Comparison of ENCODE assay signal across 26 mouse cellular contexts in the genomic region with DNA sequence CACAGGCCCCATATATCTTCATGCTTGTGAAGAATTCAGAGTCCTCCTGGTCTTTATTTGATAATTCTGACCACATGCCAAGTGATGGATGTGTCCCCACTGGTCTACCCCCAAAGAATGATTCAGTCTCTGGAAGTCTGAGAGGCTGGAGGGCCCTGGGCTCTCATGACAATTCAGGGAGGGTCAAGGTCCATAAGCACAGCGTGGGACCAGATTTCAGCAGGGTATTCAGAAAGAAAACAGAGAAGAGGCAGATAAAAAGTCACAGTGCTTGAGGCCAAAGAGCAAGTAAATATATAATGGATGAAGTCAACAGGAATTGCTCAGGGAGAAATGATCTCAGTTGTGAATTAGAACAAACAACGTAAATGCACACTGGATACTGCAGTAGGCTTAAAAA. TPM values are rescaled to one million over a fixed set of nuclear protein-coding genes. Genes with fewer than 3 reads are reported as not detected.
DNase-seq lines count a peak whose midpoint lies in the region; ATAC-seq and TF ChIP-seq lines count a peak whose summit lies in the region.
"Had no signal": no experiment of that assay in that cellular context is flagged by ENCODE, and none has a peak within 500 bp of the region (broad histone marks: within the 10 kb centered on the region; RNA-seq: fewer than 3 reads in every experiment).

No protein-coding gene starts in this region.

- no peak overlapping the region for H3K27ac ChIP-seq in kidney, embryonic 16.5 days (ENCODE audit: low read length)
- no peak overlapping the region for H3K27ac ChIP-seq in liver, embryonic 14.5 days
- no peak overlapping the region for H3K27ac ChIP-seq in intestine, embryonic 16.5 days (ENCODE audit: low read length)
- H3K27ac ChIP-seq: forebrain, embryonic 10.5 days; heart, adult 2 months; hindbrain, embryonic 12.5 days; left cerebral cortex, adult 2 months; limb, embryonic 15.5 days; macrophage; midbrain, embryonic 10.5 days; neural tube, embryonic 15.5 days had no signal

- no peak for TF ChIP-seq EP300 in liver, embryonic 14.5 days (IDR thresholded peaks at IDR 0.05; ENCODE audit: low read depth)

- no peaks in the 10 kb centered on the region for H3K27me3 ChIP-seq in kidney, embryonic 16.5 days (ENCODE audit: insufficient read depth, low read length)
- no peaks in the 10 kb centered on the region for H3K27me3 ChIP-seq in liver, embryonic 14.5 days (ENCODE audit: control insufficient read depth, insufficient read depth, low read length)
- peaks cover 8% of the 10 kb centered on the region; the same call in 1 of the 2 replicates for H3K27me3 ChIP-seq in intestine, embryonic 16.5 days (replicated peaks; ENCODE audit: control insufficient read depth, insufficient read depth, low read length)
- H3K27me3 ChIP-seq: hindbrain, embryonic 12.5 days; limb, embryonic 15.5 days; neural tube, embryonic 15.5 days had no signal

- TF ChIP-seq CTCF in liver, embryonic 14.5 days (IDR thresholded peaks at IDR 0.05; ENCODE audit: low read depth) = no peak

- DNase-seq in embryo, embryonic 10 days (ENCODE audit: low spot score) = peak; percentile 16
- no peak for DNase-seq in embryo, embryonic 11 days
- peak; percentile 73 for DNase-seq in kidney, adult 9 months
- peak in 1 of 3 experiments; percentile 17 for DNase-seq in liver, embryonic 14.5 days (ENCODE audit: low read depth in 3 of 3, low spot score in 3 of 3)
- no peak for DNase-seq in left cerebral cortex, postnatal 36 days (ENCODE audit: low spot score in 2 of 2)
- DNase-seq in gastrocnemius, postnatal 14 days = no peak
- DNase-seq: adrenal gland, postnatal 10 days; cerebellum, adult 2 months; cerebellum, postnatal 25 days; gastrocnemius, postnatal 25 days; heart, adult 2 months; left cerebral cortex, postnatal 4 days; right cerebral cortex, adult 18-20 months; right cerebral cortex, postnatal 4 days; thymus, postnatal 36 days had no signal

- no peak overlapping the region for H3K9ac ChIP-seq in kidney, embryonic 16.5 days (replicated peaks; ENCODE audit: low read length)
- H3K9ac ChIP-seq in liver, embryonic 14.5 days (replicated peaks) = no peak overlapping the region
- H3K9ac ChIP-seq in intestine, embryonic 16.5 days (ENCODE audit: low read depth, low read length) = no peak overlapping the region
- H3K9ac ChIP-seq: hindbrain, embryonic 12.5 days; limb, embryonic 15.5 days; neural tube, embryonic 15.5 days had no signal

- intact Hi-C loops in left cerebral cortex, postnatal 36 days (cut with DNase I) = no loop called here
- intact Hi-C loops in gastrocnemius, postnatal 14 days (cut with DNase I; ENCODE audit: low total_unique reads) = no loop called here

- no peak overlapping the region for H3K4me3 ChIP-seq in kidney, embryonic 16.5 days (ENCODE audit: low read length)
- no peak overlapping the region for H3K4me3 ChIP-seq in liver, embryonic 14.5 days (ENCODE audit: insufficient read depth in 1 of 2, low read depth in 2 of 2, low read length in 2 of 2)
- no peak overlapping the region for H3K4me3 ChIP-seq in intestine, embryonic 16.5 days (ENCODE audit: low read length)
- H3K4me3 ChIP-seq: forebrain, embryonic 10.5 days; heart, adult 2 months; hindbrain, embryonic 12.5 days; left cerebral cortex, adult 2 months; limb, embryonic 15.5 days; midbrain, embryonic 10.5 days; neural tube, embryonic 15.5 days had no signal

- 62% methylated on average over 2 of the region's 2 CpGs for WGBS in kidney, embryonic 16.5 days
- 59% methylated on average over 2 of the region's 2 CpGs for WGBS in liver, embryonic 14.5 days (ENCODE audit: insufficient replicate concordance)
- 47% methylated on average over 2 of the region's 2 CpGs for WGBS in intestine, embryonic 16.5 days

- no peaks in the 10 kb centered on the region for H3K36me3 ChIP-seq in kidney, embryonic 16.5 days (ENCODE audit: insufficient read depth, low read length)
- no peaks in the 10 kb centered on the region for H3K36me3 ChIP-seq in liver, embryonic 14.5 days (replicated peaks; ENCODE audit: control insufficient read depth, insufficient read depth, low read depth)
- H3K36me3 ChIP-seq in intestine, embryonic 16.5 days (ENCODE audit: control insufficient read depth, insufficient read depth, low read length) = no peaks in the 10 kb centered on the region
- H3K36me3 ChIP-seq: forebrain, embryonic 10.5 days; hindbrain, embryonic 12.5 days; limb, embryonic 15.5 days; midbrain, embryonic 10.5 days; neural tube, embryonic 15.5 days had no signal

- H3K4me2 ChIP-seq in kidney, embryonic 16.5 days (replicated peaks; ENCODE audit: low read depth, low read length) = no peak overlapping the region
- no peak overlapping the region for H3K4me2 ChIP-seq in liver, embryonic 14.5 days (ENCODE audit: low read depth)
- no peak overlapping the region for H3K4me2 ChIP-seq in intestine, embryonic 16.5 days (ENCODE audit: low read depth, low read length)
- H3K4me2 ChIP-seq: hindbrain, embryonic 12.5 days; limb, embryonic 15.5 days; neural tube, embryonic 15.5 days had no signal

- H3K4me1 ChIP-seq in kidney, embryonic 16.5 days (ENCODE audit: insufficient read depth, low read length) = 0 out of 2 replicates have a peak, but pooled peaks cover 7% of the 10 kb centered on the region
- H3K4me1 ChIP-seq in liver, embryonic 14.5 days (replicated peaks; ENCODE audit: control insufficient read depth in 2 of 2, insufficient read depth in 2 of 2, low read length in 1 of 2) = peaks cover 3 to 11% of the 10 kb centered on the region in 2 experiments; a peak in 3 of 4 replicates
- no peaks in the 10 kb centered on the region for H3K4me1 ChIP-seq in intestine, embryonic 16.5 days (ENCODE audit: control insufficient read depth, insufficient read depth, low read length)
- H3K4me1 ChIP-seq: limb, embryonic 15.5 days; neural tube, embryonic 15.5 days had no signal

- H3K9me3 ChIP-seq in kidney, embryonic 16.5 days (ENCODE audit: low read length) = no peaks in the 10 kb centered on the region
- H3K9me3 ChIP-seq in liver, embryonic 14.5 days (ENCODE audit: control insufficient read depth, low read length) = no peaks in the 10 kb centered on the region
- H3K9me3 ChIP-seq in intestine, embryonic 16.5 days (ENCODE audit: control insufficient read depth, low read length) = no peaks in the 10 kb centered on the region
- H3K9me3 ChIP-seq: forebrain, embryonic 10.5 days; hindbrain, embryonic 12.5 days; limb, embryonic 15.5 days; midbrain, embryonic 10.5 days; neural tube, embryonic 15.5 days had no signal

- ATAC-seq in kidney, embryonic 16.5 days (ENCODE audit: low FRiP score, low TSS enrichment) = no peak
- ATAC-seq in liver, embryonic 14.5 days (ENCODE audit: insufficient read depth) = peak; percentile 35; the same call in 1 of the 2 replicates
- no peak for ATAC-seq in intestine, embryonic 16.5 days
- ATAC-seq: forebrain, embryonic 16.5 days; lung, postnatal 0 days had no signal

RNA-seq across cellular contexts. Expression of a gene that starts 15.5 kb away (rescaled TPM):
- 119 and 122 TPM in 2 replicates for polyA plus RNA-seq in kidney, embryonic 16.5 days (2015; fragmentation: Nextera tagmentation; extraction: Ambion mirVana)
- 18.2 and 28.0 TPM in 2 replicates for polyA plus RNA-seq in liver, embryonic 14.5 days (2012; rRNA removed)
- 69.6 and 72.5 TPM in 2 replicates for polyA plus RNA-seq in liver, embryonic 14.5 days (2014; fragmentation: Nextera tagmentation; extraction: Ambion mirVana)
- polyA plus RNA-seq in intestine, embryonic 16.5 days (2015; fragmentation: Nextera tagmentation; extraction: Ambion mirVana) = 43.4 and 52.8 TPM in 2 replicates
- total RNA-seq in left cerebral cortex, postnatal 36 days (2021) = 10 to 100 TPM; 43.3 to 46.4 TPM
- 100 to 1,000 TPM; 101 to 103 TPM for total RNA-seq in gastrocnemius, postnatal 14 days (2021)

Comparison
In these comparisons a context has a peak if more than half of its experiments do, and no peak if none do; other contexts are left out.
1. DNase-seq: peak in embryo, embryonic 10 days (single experiment) and kidney, adult 9 months (single experiment); none in embryo, embryonic 11 days (single experiment), left cerebral cortex, postnatal 36 days (0 of 2) and gastrocnemius, postnatal 14 days (single experiment).